Mouse (Mus musculus) limb, embryonic 15.5 days (tissue): ENCODE measurements around the gene Eif4g3. TPM values are rescaled to one million over a fixed set of nuclear protein-coding genes. Genes with fewer than 3 reads are reported as not detected.

ENCODE experiments used
- ATAC-seq: fragments of 200-750 bp; cut with Nextera tagmentation; 2 replicates; pipeline ENCODE4 v1.8.0; 2017; ENCODE audit warnings: low read depth, moderate TSS enrichment; ENCODE audit not compliant: insufficient number of reproducible peaks, low FRiP score, low TSS enrichment
- H3K27ac ChIP-seq: fragments of 300-500 bp; sonication (generic); 2 replicates; pipeline ENCODE4 v1.5.1; 2015; ENCODE audit warnings: moderate library complexity, mild to moderate bottlenecking, inconsistent platforms
- H3K27me3 ChIP-seq: fragments of 300-500 bp; sonication (generic); 2 replicates; pipeline ENCODE4 v1.6.1; 2015; ENCODE audit warnings: inconsistent platforms
- H3K36me3 ChIP-seq: fragments of 300-500 bp; sonication (generic); 2 replicates; pipeline ENCODE4 v1.6.1; 2015; ENCODE audit warnings: inconsistent platforms
- H3K4me1 ChIP-seq: fragments of 300-500 bp; sonication (generic); 2 replicates; pipeline ENCODE4 v1.6.1; 2015; ENCODE audit warnings: inconsistent platforms
- H3K4me2 ChIP-seq: fragments of 300-500 bp; sonication (generic); 2 replicates; pipeline ENCODE4 v1.6.1; 2015; ENCODE audit warnings: mild to moderate bottlenecking, inconsistent platforms
- H3K4me3 ChIP-seq: fragments of 300-500 bp; sonication (generic); 2 replicates; pipeline ENCODE4 v1.5.1; 2015; ENCODE audit warnings: mild to moderate bottlenecking, inconsistent platforms
- H3K9ac ChIP-seq: fragments of 300-500 bp; sonication (generic); 2 replicates; pipeline ENCODE4 v1.6.1; 2015; ENCODE audit warnings: inconsistent platforms
- H3K9me3 ChIP-seq: fragments of 300-500 bp; sonication (generic); 2 replicates; pipeline ENCODE4 v1.6.1; 2016; ENCODE audit warnings: inconsistent platforms
- WGBS: fragments of 180-500 bp; shearing (Covaris S2); methylation state at CpG from one replicate; pipeline ENCODE4 v1.1.7; 2015; 5-methylcytosine and 5-hydroxymethylcytosine counted together
- polyA plus RNA-seq: library from polyadenylated mRNA; unstranded; fragments of >200 nt; fragmentation: Nextera tagmentation; extraction: Ambion mirVana; gene quantifications from 2 replicates; pipeline ENCODE4 v1.2.1, GENCODE M21; 2015

The Eif4g3 gene
- 27.1 and 29.1 TPM in 2 replicates for polyA plus RNA-seq

- H3K27me3 ChIP-seq, result peaks cover 7% of the 10 kb centered on the region; the same call in 1 of the 2 replicates
- H3K27ac ChIP-seq, result peak within 1 kb of the TSS; percentile 96
- H3K9ac ChIP-seq, result peak within 1 kb of the TSS; percentile 99
- H3K36me3 ChIP-seq, result peaks cover 15% of the 10 kb centered on the region
- peak within 1 kb of the TSS; percentile 75 for H3K4me2 ChIP-seq
- 2% methylated on average over 39 of the region's 39 CpGs for WGBS
- ATAC-seq, result no peak; the same call in 1 of the 2 replicates
- H3K4me1 ChIP-seq, result peaks cover 29% of the 10 kb centered on the region
- no peaks in the 10 kb centered on the region for H3K9me3 ChIP-seq
- peak within 1 kb of the TSS; percentile 94 for H3K4me3 ChIP-seq
Measured at GRCm38 (mm10) chr4:137992890-137993289, at the start of gene Eif4g3. Gene Eif4g3 (plus strand): TSS chr4:137993022.

- Histone ChIP-seq H3K4me1 (0 out of 2 replicates have a peak, but pooled peaks cover 4% of the 10 kb centered on the region), H3K9me3 (no peaks in the 10 kb centered on the region), H3K9ac (no peak overlapping the region), H3K36me3 (peaks cover 75% of the 10 kb centered on the region), H3K27ac (no peak overlapping the region), H3K4me2 (no peak overlapping the region), H3K4me3 (no peak overlapping the region), H3K27me3 (no peaks in the 10 kb centered on the region)
- no peak for ATAC-seq
- 88% methylated on average over 10 of the region's 10 CpGs for WGBS
Measured at GRCm38 (mm10) chr4:137943540-137943939, 49.3 kb upstream of the Eif4g3 start.

- no peak for ATAC-seq
- 0 out of 2 replicates have a peak, but pooled peaks cover 4% of the 10 kb centered on the region for H3K4me1 ChIP-seq
- no peak overlapping the region for H3K9ac ChIP-seq
- no peaks in the 10 kb centered on the region for H3K27me3 ChIP-seq
- peaks cover 75% of the 10 kb centered on the region for H3K36me3 ChIP-seq
- no peaks in the 10 kb centered on the region for H3K9me3 ChIP-seq
- no peak overlapping the region for H3K4me2 ChIP-seq
- H3K27ac ChIP-seq, result no peak overlapping the region
- H3K4me3 ChIP-seq, result no peak overlapping the region
- WGBS, result 74% methylated on average over 4 of the region's 4 CpGs
Measured at GRCm38 (mm10) chr4:137945376-137945775, 47.4 kb upstream of the Eif4g3 start.

- H3K9me3 ChIP-seq, result no peaks in the 10 kb centered on the region
- 0 out of 2 replicates have a peak, but pooled peaks cover 4% of the 10 kb centered on the region for H3K4me1 ChIP-seq
- ATAC-seq, result no peak
- H3K27me3 ChIP-seq, result no peaks in the 10 kb centered on the region
- 88% methylated on average over 11 of the region's 11 CpGs for WGBS
- no peak overlapping the region for H3K9ac ChIP-seq
- H3K4me3 ChIP-seq, result no peak overlapping the region
- no peak overlapping the region for H3K27ac ChIP-seq
- H3K4me2 ChIP-seq, result no peak overlapping the region
- peaks cover 79% of the 10 kb centered on the region for H3K36me3 ChIP-seq
Measured at GRCm38 (mm10) chr4:137946419-137946818, 46.4 kb upstream of the Eif4g3 start.

GRCm38 (mm10) chr4:137952840-137953239 is 40.0 kb upstream of the Eif4g3 start:
- no peaks in the 10 kb centered on the region for H3K4me1 ChIP-seq
- no peak overlapping the region for H3K27ac ChIP-seq
- H3K9me3 ChIP-seq, result no peaks in the 10 kb centered on the region
- no peak for ATAC-seq
- H3K36me3 ChIP-seq, result peaks cover 82% of the 10 kb centered on the region
- H3K9ac ChIP-seq, result no peak overlapping the region
- no peak overlapping the region for H3K4me2 ChIP-seq
- no peaks in the 10 kb centered on the region for H3K27me3 ChIP-seq
- 32% methylated on average over 4 of the region's 4 CpGs for WGBS
- no peak overlapping the region for H3K4me3 ChIP-seq

- Histone ChIP-seq H3K27me3 (no peaks in the 10 kb centered on the region), H3K4me1 (no peaks in the 10 kb centered on the region), H3K9ac (no peak overlapping the region), H3K9me3 (no peaks in the 10 kb centered on the region), H3K4me2 (no peak overlapping the region), H3K4me3 (no peak overlapping the region), H3K27ac (no peak overlapping the region), H3K36me3 (peaks cover 80% of the 10 kb centered on the region)
- WGBS, result 88% methylated on average over 2 of the region's 2 CpGs
- no peak for ATAC-seq
Measured at GRCm38 (mm10) chr4:137954184-137954583, 38.6 kb upstream of the Eif4g3 start.

- Histone ChIP-seq H3K27ac (no peak overlapping the region), H3K4me1 (no peaks in the 10 kb centered on the region), H3K27me3 (no peaks in the 10 kb centered on the region), H3K4me3 (no peak overlapping the region), H3K9ac (no peak overlapping the region), H3K4me2 (no peak overlapping the region), H3K9me3 (no peaks in the 10 kb centered on the region), H3K36me3 (peaks cover 80% of the 10 kb centered on the region)
- WGBS, result 67% methylated on average over 8 of the region's 8 CpGs
- peak; percentile 54; the same call in 1 of the 2 replicates for ATAC-seq
Measured at GRCm38 (mm10) chr4:137954926-137955396, 37.9 kb upstream of the Eif4g3 start.

GRCm38 (mm10) chr4:137956260-137956659 is 36.6 kb upstream of the Eif4g3 start:
- Histone ChIP-seq H3K27me3 (no peaks in the 10 kb centered on the region), H3K27ac (no peak overlapping the region), H3K9ac (no peak overlapping the region), H3K4me1 (no peaks in the 10 kb centered on the region), H3K4me3 (no peak overlapping the region), H3K36me3 (peaks cover 81% of the 10 kb centered on the region), H3K9me3 (no peaks in the 10 kb centered on the region), H3K4me2 (no peak overlapping the region)
- ATAC-seq, result no peak
- 94% methylated on average over 15 of the region's 15 CpGs for WGBS

GRCm38 (mm10) chr4:137959889-137960665 is 32.7 kb upstream of the Eif4g3 start:
- no peaks in the 10 kb centered on the region for H3K9me3 ChIP-seq
- WGBS, result 86% methylated on average over 13 of the region's 13 CpGs
- ATAC-seq, result no peak
- no peak overlapping the region for H3K4me2 ChIP-seq
- no peak overlapping the region for H3K4me3 ChIP-seq
- no peaks in the 10 kb centered on the region for H3K27me3 ChIP-seq
- no peak overlapping the region for H3K9ac ChIP-seq
- peaks cover 93% of the 10 kb centered on the region for H3K36me3 ChIP-seq
- H3K27ac ChIP-seq, result no peak overlapping the region
- H3K4me1 ChIP-seq, result no peaks in the 10 kb centered on the region

GRCm38 (mm10) chr4:137960757-137961156 is 32.1 kb upstream of the Eif4g3 start:
- no peak for ATAC-seq
- Histone ChIP-seq H3K4me2 (no peak overlapping the region), H3K9me3 (no peaks in the 10 kb centered on the region), H3K27ac (no peak overlapping the region), H3K4me3 (no peak overlapping the region), H3K4me1 (no peaks in the 10 kb centered on the region), H3K36me3 (peaks cover 86% of the 10 kb centered on the region), H3K9ac (no peak overlapping the region), H3K27me3 (no peaks in the 10 kb centered on the region)
- 83% methylated on average over 11 of the region's 11 CpGs for WGBS

GRCm38 (mm10) chr4:137962643-137963350 is 30.0 kb upstream of the Eif4g3 start:
- no peak overlapping the region for H3K4me3 ChIP-seq
- WGBS, result 91% methylated on average over 20 of the region's 20 CpGs
- H3K27me3 ChIP-seq, result no peaks in the 10 kb centered on the region
- no peaks in the 10 kb centered on the region for H3K9me3 ChIP-seq
- no peak overlapping the region for H3K4me2 ChIP-seq
- H3K27ac ChIP-seq, result no peak overlapping the region
- no peaks in the 10 kb centered on the region for H3K4me1 ChIP-seq
- peaks cover 75% of the 10 kb centered on the region for H3K36me3 ChIP-seq
- ATAC-seq, result no peak
- no peak overlapping the region for H3K9ac ChIP-seq

- Histone ChIP-seq H3K27ac (no peak overlapping the region), H3K36me3 (peaks cover 70% of the 10 kb centered on the region), H3K9me3 (no peaks in the 10 kb centered on the region), H3K9ac (no peak overlapping the region), H3K4me1 (no peaks in the 10 kb centered on the region), H3K27me3 (no peaks in the 10 kb centered on the region), H3K4me2 (no peak overlapping the region), H3K4me3 (no peak overlapping the region)
- WGBS, result 85% methylated on average over 6 of the region's 6 CpGs
- no peak for ATAC-seq
Measured at GRCm38 (mm10) chr4:137963431-137963830, 29.4 kb upstream of the Eif4g3 start.
